Mouse (Mus musculus) ES-Bruce4 (cell line): ENCODE results near the gene Zfp282.

Source experiments
- CTCF ChIP-seq: IDR thresholded peaks from one replicate; pipeline ENCODE4 v1.8.1; 2011; ENCODE audit warnings: low read depth, low read length
- EP300 ChIP-seq: IDR thresholded peaks from 2 replicates; pipeline ENCODE4 v1.6.1; 2011; ENCODE audit warnings: low read depth, low read length; ENCODE audit not compliant: insufficient read depth
- POLR2A ChIP-seq: IDR thresholded peaks from one replicate; pipeline ENCODE4 v1.8.1; 2011; ENCODE audit warnings: low read length; ENCODE audit not compliant: insufficient read depth

DNA sequence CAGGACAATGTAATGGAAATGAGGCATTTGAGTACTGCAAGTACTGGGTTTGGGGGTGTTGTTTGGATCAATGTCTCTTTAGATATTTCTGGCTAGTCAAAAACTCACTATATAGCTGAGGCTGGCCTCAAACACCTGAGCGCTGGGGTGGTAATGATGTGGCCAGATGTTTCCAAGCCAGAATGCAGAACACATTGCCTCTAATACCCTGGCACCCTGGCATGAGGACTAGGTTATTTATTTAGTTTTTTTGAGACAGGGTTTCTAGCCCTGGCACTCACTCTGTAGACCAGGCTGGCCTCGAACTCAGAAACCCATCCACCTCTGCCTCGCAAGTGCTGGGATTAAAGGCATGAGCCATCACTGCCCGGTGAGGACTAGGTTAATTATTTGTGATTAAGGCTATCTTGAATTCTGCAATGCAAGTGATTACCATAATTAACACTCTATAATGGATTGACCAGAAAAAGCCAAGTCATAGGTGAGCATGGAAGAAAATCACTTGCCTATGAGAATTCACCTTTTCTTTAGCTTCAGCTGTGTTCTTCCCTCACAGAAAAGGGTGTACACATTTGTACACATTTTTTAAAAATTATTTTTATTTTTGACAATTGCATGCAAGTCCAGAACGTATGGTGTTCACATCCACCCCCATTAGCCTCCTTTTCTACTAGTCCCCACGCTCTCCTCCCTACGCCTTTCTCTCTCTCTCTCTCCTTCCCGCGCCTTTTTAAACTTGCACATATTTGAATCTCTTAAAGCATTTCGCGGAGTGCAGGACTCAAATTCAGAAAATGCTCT lies 42.8 kb downstream of the Zfp282 start:
- no peak for TF ChIP-seq CTCF
- TF ChIP-seq EP300: no peak
- no peak for TF ChIP-seq POLR2A
